10 mouse cellular contexts compared by ENCODE assay signal in genomic region chr7:37360171-37360570, GRCm38 (mm10).
DNase-seq lines count a peak whose midpoint lies in the region; ATAC-seq and TF ChIP-seq lines count a peak whose summit lies in the region.
"Had no signal": no experiment of that assay in that cellular context is flagged by ENCODE, and none has a peak within 500 bp of the region (broad histone marks: within the 10 kb centered on the region; RNA-seq: fewer than 3 reads in every experiment).

No protein-coding gene starts in this region.

- no peak overlapping the region for H3K4me2 ChIP-seq in intestine, postnatal 0 days (replicated peaks; ENCODE audit: low read depth)
- no peak overlapping the region for H3K4me2 ChIP-seq in intestine, embryonic 16.5 days (ENCODE audit: low read depth, low read length)
- H3K4me2 ChIP-seq in embryonic facial prominence, embryonic 14.5 days (ENCODE audit: low read depth, low read length): no peak overlapping the region
- H3K4me2 ChIP-seq: embryonic facial prominence, embryonic 12.5 days; limb, embryonic 13.5 days had no signal

- H3K36me3 ChIP-seq in intestine, postnatal 0 days (ENCODE audit: control insufficient read depth, insufficient read depth): no peaks in the 10 kb centered on the region
- H3K36me3 ChIP-seq in intestine, embryonic 16.5 days (ENCODE audit: control insufficient read depth, insufficient read depth, low read length): no peaks in the 10 kb centered on the region
- H3K36me3 ChIP-seq in ES-E14 (ENCODE audit: control insufficient read depth, insufficient read depth, low read length, poor library complexity, severe bottlenecking): no peaks in the 10 kb centered on the region
- no peaks in the 10 kb centered on the region for H3K36me3 ChIP-seq in embryonic facial prominence, embryonic 14.5 days (ENCODE audit: control insufficient read depth, insufficient read depth, low read length)
- H3K36me3 ChIP-seq: embryonic facial prominence, embryonic 12.5 days; limb, embryonic 13.5 days had no signal

- DNase-seq in 416B (ENCODE audit: low read depth) (peak; percentile 20), ES-E14 (ENCODE audit: low read depth, low spot score) (no peak)
- DNase-seq in embryonic facial prominence, embryonic 14.5 days (ENCODE audit: low spot score): peak; percentile 53
- peak; percentile 77 for DNase-seq in retina, embryonic 14.5 days (ENCODE audit: low spot score)
- DNase-seq in layer of hippocampus, adult 9-10 months (ENCODE audit: low spot score): no peak
- DNase-seq in testis, postnatal 14 days (ENCODE audit: low spot score): no peak

- no peaks in the 10 kb centered on the region for H3K9me3 ChIP-seq in intestine, postnatal 0 days (ENCODE audit: control insufficient read depth)
- H3K9me3 ChIP-seq in intestine, embryonic 16.5 days (ENCODE audit: control insufficient read depth, low read length): no peaks in the 10 kb centered on the region
- H3K9me3 ChIP-seq in ES-E14 (ENCODE audit: control insufficient read depth, insufficient read depth, low read depth, low read length): no peaks in the 10 kb centered on the region
- H3K9me3 ChIP-seq in embryonic facial prominence, embryonic 14.5 days (ENCODE audit: control insufficient read depth, low read length): no peaks in the 10 kb centered on the region
- H3K9me3 ChIP-seq: embryonic facial prominence, embryonic 12.5 days; limb, embryonic 13.5 days had no signal

- no peak overlapping the region for H3K4me3 ChIP-seq in intestine, postnatal 0 days (ENCODE audit: low read depth, low read length)
- H3K4me3 ChIP-seq in intestine, embryonic 16.5 days (ENCODE audit: low read length): no peak overlapping the region
- H3K4me3 ChIP-seq in ES-E14 (ENCODE audit: insufficient read depth in 1 of 2, low read depth in 1 of 2, low read length in 2 of 2, poor library complexity in 1 of 2, severe bottlenecking in 1 of 2): no peak overlapping the region
- H3K4me3 ChIP-seq in embryonic facial prominence, embryonic 14.5 days (ENCODE audit: low read depth, low read length): no peak overlapping the region
- H3K4me3 ChIP-seq: embryonic facial prominence, embryonic 12.5 days; limb, embryonic 13.5 days had no signal

- in situ Hi-C loops in ES-E14 (cut with MboI; ENCODE audit: low sequenced_read_pairs in 2 of 2, unreplicated experiment in 2 of 2): loop anchor here in 1 of 2 experiments (25.0 kb wide), 3 partner anchors 427 to 1123 kb away; no protein-coding TSS in a partner anchor

- peak; percentile 92 for TF ChIP-seq CTCF in intestine, postnatal 0 days (IDR thresholded peaks at IDR 0.05; ENCODE audit: low read depth)

- no peak overlapping the region for H3K27ac ChIP-seq in intestine, postnatal 0 days (ENCODE audit: low read depth, low read length)
- H3K27ac ChIP-seq in intestine, embryonic 16.5 days (ENCODE audit: low read length): no peak overlapping the region
- no peak overlapping the region for H3K27ac ChIP-seq in ES-E14 (ENCODE audit: insufficient read depth, low read depth, low read length, poor library complexity, severe bottlenecking)
- no peak overlapping the region for H3K27ac ChIP-seq in embryonic facial prominence, embryonic 14.5 days (replicated peaks; ENCODE audit: low read depth, low read length)
- H3K27ac ChIP-seq: embryonic facial prominence, embryonic 12.5 days; limb, embryonic 13.5 days had no signal

- H3K4me1 ChIP-seq in intestine, postnatal 0 days (replicated peaks; ENCODE audit: control insufficient read depth, insufficient read depth, low read length): no peaks in the 10 kb centered on the region
- H3K4me1 ChIP-seq in intestine, embryonic 16.5 days (ENCODE audit: control insufficient read depth, insufficient read depth, low read length): peaks cover 16% of the 10 kb centered on the region
- H3K4me1 ChIP-seq in ES-E14 (ENCODE audit: control insufficient read depth in 2 of 2, insufficient read depth in 2 of 2, low read length in 2 of 2, poor library complexity in 1 of 2): peaks cover 0 to 2% of the 10 kb centered on the region in 2 experiments; a peak in 1 of 4 replicates
- H3K4me1 ChIP-seq in embryonic facial prominence, embryonic 14.5 days (ENCODE audit: control insufficient read depth, insufficient read depth, low read length): peaks cover 21% of the 10 kb centered on the region

- H3K9ac ChIP-seq in intestine, postnatal 0 days (ENCODE audit: low read depth, low read length): no peak overlapping the region
- no peak overlapping the region for H3K9ac ChIP-seq in intestine, embryonic 16.5 days (ENCODE audit: low read depth, low read length)
- no peak overlapping the region for H3K9ac ChIP-seq in ES-E14 (ENCODE audit: insufficient read depth, low read depth, low read length, poor library complexity, severe bottlenecking)
- no peak overlapping the region for H3K9ac ChIP-seq in embryonic facial prominence, embryonic 14.5 days (ENCODE audit: low read depth, low read length)
- H3K9ac ChIP-seq: embryonic facial prominence, embryonic 12.5 days; limb, embryonic 13.5 days had no signal

- ATAC-seq in intestine, postnatal 0 days: no peak
- ATAC-seq in intestine, embryonic 16.5 days: no peak
- ATAC-seq in embryonic facial prominence, embryonic 14.5 days (ENCODE audit: low read depth): no peak

- H3K27me3 ChIP-seq in intestine, postnatal 0 days (replicated peaks; ENCODE audit: control insufficient read depth, insufficient read depth, low read length): no peaks in the 10 kb centered on the region
- no peaks in the 10 kb centered on the region for H3K27me3 ChIP-seq in intestine, embryonic 16.5 days (replicated peaks; ENCODE audit: control insufficient read depth, insufficient read depth, low read length)
- H3K27me3 ChIP-seq in embryonic facial prominence, embryonic 14.5 days (replicated peaks; ENCODE audit: control insufficient read depth, insufficient read depth, low read length): peaks cover 6% of the 10 kb centered on the region; the same call in 1 of the 2 replicates
- H3K27me3 ChIP-seq: embryonic facial prominence, embryonic 12.5 days; limb, embryonic 13.5 days had no signal

- 10% methylated on average over 3 of the region's 3 CpGs for WGBS in intestine, postnatal 0 days
- 17% methylated on average over 3 of the region's 3 CpGs for WGBS in intestine, embryonic 16.5 days
- WGBS in embryonic facial prominence, embryonic 14.5 days: 20% methylated on average over 3 of the region's 3 CpGs

TF ChIP-seq in ES-E14, 5 proteins besides CTCF, POLR2A, EP300 and RAD21:
- no peak for TF ChIP-seq CHD2 (IDR thresholded peaks at IDR 0.05; ENCODE audit: low read depth, low read length)
- TF ChIP-seq ZC3H11A (IDR thresholded peaks at IDR 0.05; ENCODE audit: borderline replicate concordance, low read depth, low read length): 0 out of 2 replicates have a peak, but pooled peaks have one; percentile 6
- peak; percentile 97 for TF ChIP-seq ZNF384 (IDR thresholded peaks at IDR 0.05; ENCODE audit: low read depth, low read length)
- TF ChIP-seq HCFC1 (IDR thresholded peaks at IDR 0.05; ENCODE audit: borderline replicate concordance, insufficient read depth, low read length): no peak
- TF ChIP-seq MAFK (IDR thresholded peaks at IDR 0.05; ENCODE audit: insufficient read depth, low read depth, low read length): no peak

Comparison
In these comparisons a context has a peak if more than half of its experiments do, and no peak if none do; other contexts are left out.
1. DNase-seq: peak in 416B (single experiment), embryonic facial prominence, embryonic 14.5 days (single experiment) and retina, embryonic 14.5 days (single experiment); none in ES-E14 (single experiment), layer of hippocampus, adult 9-10 months (single experiment) and testis, postnatal 14 days (single experiment).